Mouse (Mus musculus) gastrocnemius, postnatal 25 days (tissue): ENCODE measurements at regions not wholly inside any gene's neighbourhood (a gene's known extent, or its start where the extent isn't known, plus 50 kb on each side); places are given as distances from the start of the nearest gene placed in this dataset.

Experiments
- DNase-seq: peaks from one replicate; pipeline ENCODE4 v3.0.0; 2022

GRCm38 (mm10) chrX:105655591-105655990 lies 108.5 kb upstream of the Fgf16 start:
- DNase-seq: peak; percentile 11

GRCm38 (mm10) chrX:105670531-105670930 lies 93.5 kb upstream of the Fgf16 start:
- no peak for DNase-seq

- DNase-seq: no peak
These were observed 92.8 kb upstream of the Fgf16 start for GRCm38 (mm10) chrX:105671247-105671646.

- no peak for DNase-seq
These were observed 89.2 kb upstream of the Fgf16 start for GRCm38 (mm10) chrX:105674860-105675259.

- DNase-seq: no peak
These were observed 80.4 kb upstream of the Fgf16 start for GRCm38 (mm10) chrX:105683678-105684077.

GRCm38 (mm10) chrX:105684433-105684832 lies 79.6 kb upstream of the Fgf16 start:
- no peak for DNase-seq

- DNase-seq: no peak
These were observed 53.3 kb upstream of the Fgf16 start for GRCm38 (mm10) chrX:105710676-105711241.
